Mouse (Mus musculus): Measurements from ENCODE around the gene Dcxr.

- TF ChIP-seq CTCF (IDR thresholded peaks at IDR 0.05; ENCODE audit: borderline replicate concordance, extremely low read depth, insufficient read depth, insufficient read length), result no peak
- no peak for TF ChIP-seq POLR2A (IDR thresholded peaks at IDR 0.05; ENCODE audit: borderline replicate concordance, extremely low read depth, insufficient read depth, insufficient read length, poor library complexity, severe bottlenecking)
These were observed 17.1 kb upstream of the Dcxr start for GRCm38 (mm10) chr11:120744121-120744701.

Data from brain, embryonic 14.5 days (tissue).